Mouse (Mus musculus) embryonic facial prominence, embryonic 11.5 days (tissue): ENCODE measurements around the gene Lhpp. TPM values are rescaled to one million over a fixed set of nuclear protein-coding genes. Genes with fewer than 3 reads are reported as not detected.

Experiments
- ATAC-seq: fragments of 200-750 bp; cut with Nextera tagmentation; replicated peaks from 2 replicates; pipeline ENCODE4 v1.8.0; 2017; ENCODE audit warnings: low read depth; ENCODE audit not compliant: insufficient number of reproducible peaks, low FRiP score, low TSS enrichment
- DNase-seq: peaks from one replicate; pipeline ENCODE4 v3.0.0-alpha.2; 2015; ENCODE audit warnings: low spot score
- H3K27ac ChIP-seq: fragments of 300-500 bp; sonication (generic); replicated peaks from 2 replicates; pipeline ENCODE4 v1.5.1; 2014; ENCODE audit warnings: mild to moderate bottlenecking, low read depth, low read length, control low read depth
- H3K27me3 ChIP-seq: fragments of 300-500 bp; sonication (generic); 2 replicates; pipeline ENCODE4 v1.6.1; 2014; ENCODE audit warnings: mild to moderate bottlenecking, low read length, moderate library complexity, mixed read lengths; ENCODE audit not compliant: control insufficient read depth, insufficient read depth
- H3K36me3 ChIP-seq: fragments of 300-500 bp; sonication (generic); replicated peaks from 2 replicates; pipeline ENCODE4 v1.6.1; 2014; ENCODE audit warnings: low read depth, mild to moderate bottlenecking, low read length, moderate library complexity, mixed read lengths; ENCODE audit not compliant: control insufficient read depth, insufficient read depth
- H3K4me1 ChIP-seq: fragments of 300-500 bp; sonication (generic); 2 replicates; pipeline ENCODE4 v1.6.1; 2014; ENCODE audit warnings: low read length, mixed read lengths; ENCODE audit not compliant: control insufficient read depth, insufficient read depth
- H3K4me2 ChIP-seq: fragments of 300-500 bp; sonication (generic); 2 replicates; pipeline ENCODE4 v1.6.1; 2014; ENCODE audit warnings: low read depth, mild to moderate bottlenecking, control low read depth, low read length, moderate library complexity
- H3K4me3 ChIP-seq: fragments of 300-500 bp; sonication (generic); 2 replicates; pipeline ENCODE4 v1.5.1; 2014; ENCODE audit warnings: low read depth, low read length, control low read depth
- H3K9ac ChIP-seq: fragments of 300-500 bp; sonication (generic); replicated peaks from 2 replicates; pipeline ENCODE4 v1.6.1; 2014; ENCODE audit warnings: mild to moderate bottlenecking, control low read depth, low read length
- H3K9me3 ChIP-seq: fragments of 300-500 bp; sonication (generic); replicated peaks from 2 replicates; pipeline ENCODE4 v1.6.1; 2016; ENCODE audit warnings: mild to moderate bottlenecking, low read length, inconsistent platforms, mixed read lengths; ENCODE audit not compliant: control insufficient read depth
- WGBS: fragments of 180-500 bp; shearing (Covaris S2); extraction: QIAGEN DNeasy Blood & Tissue Kit; methylation state at CpG from one replicate; pipeline ENCODE4 v1.1.7; 2014; 5-methylcytosine and 5-hydroxymethylcytosine counted together
- polyA plus RNA-seq: library from polyadenylated mRNA; unstranded; fragments of >200 nt; fragmentation: Nextera tagmentation; extraction: Ambion mirVana; gene quantifications from 2 replicates; pipeline ENCODE4 v1.2.1, GENCODE M21; 2014

Lhpp gene
- polyA plus RNA-seq, 1 experiment from 2014 or later, result 15.5 TPM

GRCm38 (mm10) chr7:132593762-132594161 is 16.7 kb upstream of the Lhpp start:
- 65% methylated on average over 2 of the region's 2 CpGs for WGBS
- H3K4me1 ChIP-seq, result no peaks in the 10 kb centered on the region; the same call in 1 of the 2 replicates

GRCm38 (mm10) chr7:132594325-132594724 is 16.1 kb upstream of the Lhpp start:
- Histone ChIP-seq H3K27me3 (peaks cover 38% of the 10 kb centered on the region), H3K36me3 (no peaks in the 10 kb centered on the region), H3K9me3 (no peaks in the 10 kb centered on the region), H3K9ac (no peak overlapping the region), H3K4me1 (no peaks in the 10 kb centered on the region; the same call in 1 of the 2 replicates), H3K27ac (no peak overlapping the region), H3K4me3 (no peak overlapping the region), H3K4me2 (no peak overlapping the region)
- ATAC-seq (no peak), DNase-seq (no peak)
- 93% methylated on average over 2 of the region's 2 CpGs for WGBS

More at GRCm38 (mm10) chr7:132593762-132594161, 16.7 kb upstream of the Lhpp start:
- no peak overlapping the region for H3K27ac ChIP-seq
- no peaks in the 10 kb centered on the region for H3K36me3 ChIP-seq
- ATAC-seq (no peak), DNase-seq (no peak)
- H3K4me3 ChIP-seq, result no peak overlapping the region
- peaks cover 32% of the 10 kb centered on the region for H3K27me3 ChIP-seq
- no peak overlapping the region for H3K4me2 ChIP-seq
- H3K9me3 ChIP-seq, result no peaks in the 10 kb centered on the region
- H3K9ac ChIP-seq, result no peak overlapping the region

DNA sequence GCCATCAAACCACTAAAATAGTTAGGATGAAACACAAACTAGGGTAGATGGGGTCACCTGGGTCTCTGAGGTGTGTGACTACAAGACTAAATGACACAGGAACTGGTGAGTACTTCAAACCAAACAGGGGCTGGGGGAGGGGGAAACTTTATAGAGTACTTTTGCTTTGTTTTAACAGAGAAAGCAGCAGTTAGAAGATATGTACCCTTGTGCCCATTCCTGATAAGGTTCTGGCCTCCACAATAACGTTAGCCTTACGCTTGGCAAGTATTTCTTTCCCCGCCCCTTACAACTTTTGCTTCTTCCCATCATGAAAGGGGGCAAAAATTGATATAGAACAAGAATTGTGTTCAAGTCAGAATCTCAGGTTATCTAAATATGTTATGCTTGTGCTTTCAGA is 14.7 kb upstream of the Lhpp start:
- no peak for DNase-seq
- 85% methylated on average over 3 of the region's 3 CpGs for WGBS

GRCm38 (mm10) chr7:132596557-132597250 is 13.7 kb upstream of the Lhpp start:
- WGBS, result 3% methylated on average over 26 of the region's 26 CpGs
- DNase-seq (no peak), ATAC-seq (no peak)
- H3K4me3 ChIP-seq, result peak overlapping the region; percentile 38
- H3K4me1 ChIP-seq, result no peaks in the 10 kb centered on the region; the same call in 1 of the 2 replicates
- H3K4me2 ChIP-seq, result peak overlapping the region; percentile 75
- H3K36me3 ChIP-seq, result no peaks in the 10 kb centered on the region
- no peaks in the 10 kb centered on the region for H3K9me3 ChIP-seq
- H3K27me3 ChIP-seq, result peaks cover 59% of the 10 kb centered on the region
- H3K27ac ChIP-seq, result no peak overlapping the region
- no peak overlapping the region for H3K9ac ChIP-seq

More for the DNA sequence above, 14.7 kb upstream of the Lhpp start:
- no peaks in the 10 kb centered on the region; the same call in 1 of the 2 replicates for H3K4me1 ChIP-seq
- H3K9me3 ChIP-seq, result no peaks in the 10 kb centered on the region
- H3K4me2 ChIP-seq, result no peak overlapping the region
- H3K9ac ChIP-seq, result no peak overlapping the region
- no peak overlapping the region for H3K4me3 ChIP-seq
- peaks cover 53% of the 10 kb centered on the region for H3K27me3 ChIP-seq
- H3K27ac ChIP-seq, result no peak overlapping the region
- H3K36me3 ChIP-seq, result no peaks in the 10 kb centered on the region
- no peak for ATAC-seq

- Histone ChIP-seq H3K4me3 (peak overlapping the region; percentile 38), H3K36me3 (no peaks in the 10 kb centered on the region), H3K9ac (peak overlapping the region; percentile 10; the same call in 1 of the 2 replicates), H3K4me1 (no peaks in the 10 kb centered on the region; the same call in 1 of the 2 replicates), H3K4me2 (peak overlapping the region; percentile 75), H3K27me3 (peaks cover 66% of the 10 kb centered on the region), H3K27ac (no peak overlapping the region), H3K9me3 (no peaks in the 10 kb centered on the region)
- ATAC-seq (no peak), DNase-seq (peak; percentile 60)
- under 1% methylated on average over 60 of the region's 60 CpGs for whole genome bisulfite sequencing
Measured at GRCm38 (mm10) chr7:132597251-132598041, 13.0 kb upstream of the Lhpp start.

- Histone ChIP-seq H3K27ac (no peak within 1 kb of the TSS), H3K4me2 (peak within 1 kb of the TSS; percentile 42), H3K27me3 (peaks cover 70% of the 10 kb centered on the region), H3K36me3 (no peaks in the 10 kb centered on the region), H3K4me3 (peak within 1 kb of the TSS; percentile 20), H3K9me3 (no peaks in the 10 kb centered on the region), H3K4me1 (no peaks in the 10 kb centered on the region; the same call in 1 of the 2 replicates), H3K9ac (no peak within 1 kb of the TSS)
- DNase-seq (peak; percentile 24), ATAC-seq (no peak)
- under 1% methylated on average over 52 of the region's 52 CpGs for WGBS
Measured at GRCm38 (mm10) chr7:132599071-132599975, 11.1 kb upstream of the Lhpp start, which contains the start of gene Nkx1-2. TSS of gene Nkx1-2 (minus strand) at chr7:132599637.

DNA sequence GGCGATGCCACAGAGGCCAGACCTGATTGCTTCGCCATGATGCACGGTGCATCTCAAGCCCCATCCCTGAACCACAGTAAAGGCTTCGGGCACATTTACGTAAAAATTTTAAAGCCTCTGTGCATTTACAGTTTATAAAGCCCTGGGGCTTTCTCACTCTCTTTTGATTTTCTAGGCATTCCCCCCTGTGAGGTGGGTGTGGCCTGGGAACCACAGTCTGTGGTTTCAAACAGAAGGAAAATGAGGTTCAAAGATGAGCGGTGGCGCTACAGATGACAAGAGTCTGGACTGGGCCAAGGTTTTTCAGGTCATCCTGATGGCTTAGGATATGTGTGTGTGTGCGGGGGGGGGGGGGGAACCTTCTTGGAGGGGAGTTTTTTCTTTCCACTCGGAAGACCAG is 10.4 kb upstream of the Lhpp start:
- Histone ChIP-seq H3K9me3 (no peaks in the 10 kb centered on the region), H3K4me1 (no peaks in the 10 kb centered on the region; the same call in 1 of the 2 replicates), H3K4me3 (peak overlapping the region; percentile 20), H3K9ac (no peak overlapping the region), H3K27me3 (peaks cover 70% of the 10 kb centered on the region), H3K4me2 (peak overlapping the region; percentile 42), H3K36me3 (no peaks in the 10 kb centered on the region), H3K27ac (no peak overlapping the region)
- ATAC-seq (no peak), DNase-seq (peak; percentile 35)
- under 1% methylated on average over 9 of the region's 9 CpGs for WGBS
